Mouse (Mus musculus): Measurements from ENCODE around the gene Fndc1. TPM values are rescaled to one million over a fixed set of nuclear protein-coding genes. Genes with fewer than 3 reads are reported as not detected.
A peak's percentile ranks its signal among the peaks of the same experiment; 100 is the strongest.

Fndc1 gene
- polyA plus RNA-seq, 1 experiment, result 56.7 TPM

DNA sequence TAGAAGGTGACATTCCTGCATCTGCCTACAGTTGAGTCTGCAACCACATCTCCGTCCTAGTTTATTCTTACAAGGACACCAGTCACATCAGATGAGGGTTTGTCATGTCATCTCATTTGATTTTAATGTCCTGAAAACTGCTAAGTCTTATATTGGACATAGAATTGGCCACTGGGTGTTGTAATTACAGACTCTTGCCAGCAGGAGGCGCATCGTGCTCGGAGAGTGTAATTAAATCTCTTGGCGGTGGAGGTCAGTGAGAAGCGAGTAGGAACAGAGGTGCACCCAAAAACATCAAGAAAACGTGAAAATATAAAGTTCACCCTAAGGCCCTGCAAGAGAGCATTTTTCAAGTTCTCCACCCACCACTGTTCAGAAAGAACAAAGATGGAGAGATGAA, 37.6 kb upstream of the Fndc1 start:
- H3K27ac ChIP-seq (ENCODE audit: insufficient read depth, low read length), result no peak overlapping the region
- H3K4me3 ChIP-seq (ENCODE audit: insufficient read depth, low read length), result no peak overlapping the region
- no peaks in the 10 kb centered on the region for H3K4me1 ChIP-seq (ENCODE audit: control insufficient read depth, insufficient read depth, low read length)
- TF ChIP-seq CTCF (IDR thresholded peaks at IDR 0.05; ENCODE audit: borderline replicate concordance, insufficient read depth, low read length) (no peak), POLR2A (IDR thresholded peaks at IDR 0.05; ENCODE audit: low read depth, low read length) (no peak)

DNA sequence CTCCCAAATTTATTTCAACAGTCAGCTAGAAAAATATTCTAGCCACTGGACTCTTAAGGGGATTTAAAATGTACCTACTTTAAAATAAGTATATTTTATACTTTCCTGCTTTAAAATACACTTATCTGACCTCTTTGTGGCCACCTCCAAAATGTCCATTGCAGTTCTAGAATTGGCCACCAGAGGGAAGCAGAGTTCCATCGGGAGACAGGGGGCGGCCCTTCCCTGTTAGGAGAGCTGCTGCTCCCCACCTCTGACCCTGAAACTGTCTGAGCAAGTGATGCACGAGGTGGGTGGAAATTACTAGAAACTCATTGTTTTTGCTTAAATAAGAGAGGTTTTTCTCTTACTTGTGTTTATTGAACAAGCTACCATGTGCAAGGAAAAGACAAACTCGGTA, 36.6 kb upstream of the Fndc1 start:
- Histone ChIP-seq H3K27ac (ENCODE audit: insufficient read depth, low read length) (no peak overlapping the region), H3K4me1 (ENCODE audit: control insufficient read depth, insufficient read depth, low read length) (no peaks in the 10 kb centered on the region), H3K4me3 (ENCODE audit: insufficient read depth, low read length) (no peak overlapping the region)
- TF ChIP-seq POLR2A (IDR thresholded peaks at IDR 0.05; ENCODE audit: low read depth, low read length), result no peak
- peak; percentile 42; the same call in 1 of the 2 replicates for TF ChIP-seq CTCF (IDR thresholded peaks at IDR 0.05; ENCODE audit: borderline replicate concordance, insufficient read depth, low read length)

DNA sequence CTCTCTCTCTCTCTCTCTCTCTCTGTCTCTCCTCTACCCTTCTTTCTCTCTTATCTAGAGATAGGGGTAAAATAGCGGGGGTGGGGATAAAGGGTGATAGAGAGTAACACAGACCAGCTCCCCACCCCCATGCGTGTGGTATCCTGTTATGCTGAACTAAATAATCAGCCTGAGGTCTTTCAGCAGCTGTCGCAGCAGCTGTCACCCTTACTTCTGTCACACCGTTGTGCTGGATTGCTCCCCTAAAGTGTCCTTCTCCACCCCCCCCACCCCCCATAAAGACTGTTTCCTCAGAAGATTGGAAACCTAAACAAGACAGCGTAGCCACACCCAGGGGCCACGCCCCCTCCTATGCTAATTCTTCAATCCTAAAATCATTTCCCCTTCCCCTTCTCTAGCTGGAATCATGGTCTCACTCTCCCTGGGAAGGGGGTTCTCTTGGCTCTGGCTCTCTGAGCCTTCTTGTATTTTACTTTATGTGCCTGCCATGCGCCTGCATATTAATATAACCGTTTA, 33.8 kb upstream of the Fndc1 start:
- H3K4me3 ChIP-seq (ENCODE audit: insufficient read depth, low read length), result no peak overlapping the region
- H3K27ac ChIP-seq (ENCODE audit: insufficient read depth, low read length), result no peak overlapping the region
- no peaks in the 10 kb centered on the region for H3K4me1 ChIP-seq (ENCODE audit: control insufficient read depth, insufficient read depth, low read length)
- TF ChIP-seq POLR2A (IDR thresholded peaks at IDR 0.05; ENCODE audit: low read depth, low read length), result no peak
- TF ChIP-seq CTCF (IDR thresholded peaks at IDR 0.05; ENCODE audit: borderline replicate concordance, insufficient read depth, low read length), result no peak

DNA sequence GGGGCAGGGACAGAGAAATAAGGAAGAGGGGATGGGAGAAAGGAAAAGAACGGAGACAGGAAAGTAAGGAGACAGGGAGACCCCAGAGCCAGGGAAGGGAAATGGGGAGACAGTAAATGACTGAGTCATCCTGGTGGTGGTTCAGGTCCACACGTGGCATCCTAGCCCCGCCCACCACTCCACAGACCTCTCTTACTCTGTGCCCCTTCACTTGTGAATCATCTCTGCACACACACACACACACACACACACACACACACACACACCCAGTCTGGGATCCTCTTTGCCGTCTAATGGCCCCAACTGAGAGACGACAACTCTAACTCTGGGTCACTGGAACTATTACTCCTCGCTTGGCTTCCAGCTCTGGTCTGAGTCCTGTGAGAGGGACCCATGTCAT, 30.6 kb upstream of the Fndc1 start:
- H3K4me3 ChIP-seq (ENCODE audit: insufficient read depth, low read length), result no peak overlapping the region
- no peak overlapping the region for H3K27ac ChIP-seq (ENCODE audit: insufficient read depth, low read length)
- TF ChIP-seq CTCF (IDR thresholded peaks at IDR 0.05; ENCODE audit: borderline replicate concordance, insufficient read depth, low read length) (no peak), POLR2A (IDR thresholded peaks at IDR 0.05; ENCODE audit: low read depth, low read length) (no peak)
- H3K4me1 ChIP-seq (ENCODE audit: control insufficient read depth, insufficient read depth, low read length), result no peaks in the 10 kb centered on the region

DNA sequence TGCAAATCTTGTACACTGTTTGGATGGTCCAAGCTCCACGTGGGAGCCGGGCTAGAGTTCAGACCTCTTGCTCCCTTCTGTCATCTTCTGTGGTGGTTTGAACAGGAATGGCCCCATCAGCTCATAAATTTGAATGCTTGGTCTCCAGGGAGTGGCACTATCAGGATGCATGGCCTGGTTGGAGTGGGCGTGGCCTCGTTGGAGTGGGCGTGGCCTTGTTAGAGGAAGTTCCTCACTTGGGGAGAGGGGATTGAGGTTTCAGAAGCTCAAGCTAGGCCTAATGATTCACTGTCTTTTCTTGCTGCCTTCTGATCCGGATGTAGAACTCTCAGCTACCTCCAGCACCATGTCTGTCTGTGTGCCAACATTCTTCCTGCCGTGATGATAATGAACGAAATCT, 28.7 kb upstream of the Fndc1 start:
- TF ChIP-seq POLR2A (IDR thresholded peaks at IDR 0.05; ENCODE audit: low read depth, low read length) (no peak), CTCF (IDR thresholded peaks at IDR 0.05; ENCODE audit: borderline replicate concordance, insufficient read depth, low read length) (no peak)
- Histone ChIP-seq H3K4me1 (ENCODE audit: control insufficient read depth, insufficient read depth, low read length) (no peaks in the 10 kb centered on the region), H3K4me3 (ENCODE audit: insufficient read depth, low read length) (no peak overlapping the region), H3K27ac (ENCODE audit: insufficient read depth, low read length) (no peak overlapping the region)

DNA sequence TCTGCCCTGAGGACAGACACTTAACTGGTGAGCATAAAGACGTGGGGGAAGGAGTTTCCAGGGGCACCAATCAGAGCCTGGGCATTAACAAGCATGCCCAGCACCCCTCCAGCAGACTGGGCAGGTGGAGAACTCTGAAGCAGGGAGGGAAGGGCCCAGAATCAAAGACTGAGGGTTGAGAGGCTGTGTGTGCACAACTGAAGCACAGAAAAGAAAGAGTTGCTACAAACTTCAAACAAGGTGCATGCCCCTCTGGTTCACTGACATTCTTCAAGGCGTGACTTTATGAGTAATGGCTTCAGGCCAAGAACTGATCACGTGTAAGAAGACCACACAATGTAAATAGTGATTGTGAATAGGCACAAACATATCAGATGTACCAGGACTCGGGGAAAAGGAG, 24.9 kb upstream of the Fndc1 start:
- Histone ChIP-seq H3K4me1 (ENCODE audit: control insufficient read depth, insufficient read depth, low read length) (no peaks in the 10 kb centered on the region), H3K27ac (ENCODE audit: insufficient read depth, low read length) (no peak overlapping the region), H3K4me3 (ENCODE audit: insufficient read depth, low read length) (no peak overlapping the region)
- TF ChIP-seq CTCF (IDR thresholded peaks at IDR 0.05; ENCODE audit: borderline replicate concordance, insufficient read depth, low read length) (no peak), POLR2A (IDR thresholded peaks at IDR 0.05; ENCODE audit: low read depth, low read length) (no peak)

DNA sequence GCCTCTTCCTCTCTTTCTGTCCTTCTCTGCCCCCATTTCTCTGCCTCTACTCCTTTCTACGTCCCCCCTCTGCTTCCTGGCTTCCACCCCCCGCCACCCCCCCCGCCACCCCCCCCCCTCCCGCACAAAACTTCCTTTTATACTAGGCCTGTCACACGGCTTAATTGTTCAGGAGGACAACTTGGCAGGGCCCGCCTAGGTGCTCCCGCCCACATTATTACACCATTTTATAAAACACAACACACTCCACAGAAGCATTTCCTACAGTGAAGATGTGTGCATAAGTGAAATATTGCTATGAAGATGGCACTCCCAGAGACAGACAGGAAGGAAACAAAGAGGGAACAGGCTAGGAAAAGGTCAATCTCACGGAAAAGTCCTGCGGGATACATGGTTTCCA, 24.4 kb upstream of the Fndc1 start:
- H3K4me3 ChIP-seq (ENCODE audit: insufficient read depth, low read length), result no peak overlapping the region
- TF ChIP-seq POLR2A (IDR thresholded peaks at IDR 0.05; ENCODE audit: low read depth, low read length) (no peak), CTCF (IDR thresholded peaks at IDR 0.05; ENCODE audit: borderline replicate concordance, insufficient read depth, low read length) (no peak)
- H3K27ac ChIP-seq (ENCODE audit: insufficient read depth, low read length), result no peak overlapping the region
- no peaks in the 10 kb centered on the region for H3K4me1 ChIP-seq (ENCODE audit: control insufficient read depth, insufficient read depth, low read length)

DNA sequence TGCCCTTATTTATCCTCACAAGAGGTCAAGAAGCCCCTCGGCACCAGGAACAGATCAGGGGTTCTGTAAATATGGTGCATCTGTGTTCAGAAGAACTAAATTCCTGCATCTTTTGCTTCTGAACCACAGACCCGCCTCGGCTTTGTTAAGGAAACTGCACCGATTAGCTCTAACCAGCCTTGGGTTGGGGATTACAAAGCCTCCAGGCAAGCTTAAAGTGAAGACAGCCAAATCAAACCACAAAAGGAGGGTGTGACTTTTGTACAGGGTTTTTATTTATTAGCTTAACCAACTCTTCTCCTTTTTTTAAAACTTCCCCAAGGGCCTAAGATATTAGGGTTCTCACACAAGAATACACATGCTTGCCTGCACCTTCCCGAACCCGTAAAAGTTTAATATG, 23.1 kb upstream of the Fndc1 start:
- no peak overlapping the region for H3K4me3 ChIP-seq (ENCODE audit: insufficient read depth, low read length)
- H3K27ac ChIP-seq (ENCODE audit: insufficient read depth, low read length), result no peak overlapping the region
- H3K4me1 ChIP-seq (ENCODE audit: control insufficient read depth, insufficient read depth, low read length), result no peaks in the 10 kb centered on the region
- TF ChIP-seq POLR2A (IDR thresholded peaks at IDR 0.05; ENCODE audit: low read depth, low read length) (no peak), CTCF (IDR thresholded peaks at IDR 0.05; ENCODE audit: borderline replicate concordance, insufficient read depth, low read length) (no peak)

DNA sequence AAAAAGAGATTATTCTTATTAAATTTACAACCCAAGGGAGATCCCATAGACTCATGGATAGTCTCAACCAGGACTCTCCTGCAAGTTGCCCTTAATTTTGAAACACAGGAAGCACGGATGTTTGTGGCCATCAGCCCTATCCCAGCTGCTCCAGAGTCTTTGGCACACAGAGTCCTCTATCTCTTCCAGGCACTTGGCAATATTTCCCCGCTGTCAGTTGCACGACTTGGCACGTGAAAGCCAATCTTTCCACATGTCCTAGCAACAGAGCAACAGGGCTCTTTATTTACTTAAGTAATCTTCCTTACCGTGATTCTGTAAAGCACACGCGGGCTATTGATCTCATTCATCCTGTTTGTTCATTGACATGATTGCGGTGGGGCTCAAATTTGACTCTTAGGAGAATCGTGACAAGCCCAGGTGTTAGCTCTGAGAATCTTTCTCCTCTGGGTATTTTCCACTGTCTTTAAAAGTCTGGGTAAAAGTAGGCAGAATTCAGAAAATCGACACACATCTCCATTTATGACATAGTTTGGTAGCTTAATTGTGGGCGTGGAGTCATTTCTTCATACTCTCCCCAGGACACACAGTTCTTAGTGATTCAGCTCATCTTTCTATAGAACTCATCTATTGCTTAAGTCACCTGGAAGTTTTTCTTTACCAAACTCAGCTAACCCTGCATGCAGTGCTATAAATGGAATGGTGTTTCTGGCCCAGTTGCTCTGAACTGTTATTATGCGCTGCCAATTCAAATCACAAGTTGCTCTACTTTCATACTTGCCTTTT, 13.6 kb upstream of the Fndc1 start:
- H3K4me3 ChIP-seq (ENCODE audit: insufficient read depth, low read length), result no peak overlapping the region
- no peak for TF ChIP-seq CTCF (IDR thresholded peaks at IDR 0.05; ENCODE audit: borderline replicate concordance, insufficient read depth, low read length)
- TF ChIP-seq POLR2A (IDR thresholded peaks at IDR 0.05; ENCODE audit: low read depth, low read length), result no peak
- H3K27ac ChIP-seq (ENCODE audit: insufficient read depth, low read length), result no peak overlapping the region

DNA sequence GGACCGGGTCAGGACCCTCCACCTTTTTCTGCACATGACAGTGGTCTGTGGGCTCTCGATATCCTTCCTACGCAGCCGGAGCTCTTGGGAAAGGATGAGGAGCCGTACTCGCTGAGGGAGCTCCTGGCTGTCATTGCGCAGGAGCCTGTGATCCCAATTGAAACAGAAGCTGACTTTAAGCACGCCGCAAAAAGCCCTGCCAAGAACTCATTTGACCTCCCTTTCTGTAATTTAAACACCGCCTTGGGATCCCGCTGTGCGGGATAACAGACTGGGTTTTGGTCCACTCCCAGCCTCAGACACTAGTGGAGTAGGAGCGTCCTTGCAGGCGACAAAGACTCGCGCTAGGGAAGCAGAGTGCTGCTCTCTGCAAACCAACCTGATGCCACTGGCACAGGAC, 484 bp upstream of the Fndc1 start:
- no peak overlapping the region for H3K27ac ChIP-seq (ENCODE audit: insufficient read depth, low read length)
- TF ChIP-seq POLR2A (IDR thresholded peaks at IDR 0.05; ENCODE audit: low read depth, low read length) (no peak), CTCF (IDR thresholded peaks at IDR 0.05; ENCODE audit: borderline replicate concordance, insufficient read depth, low read length) (no peak)
- H3K4me3 ChIP-seq (ENCODE audit: insufficient read depth, low read length), result peak overlapping the region; percentile 31
- no peaks in the 10 kb centered on the region; the same call in 1 of the 2 replicates for H3K4me1 ChIP-seq (ENCODE audit: control insufficient read depth, insufficient read depth, low read length)

More for the DNA sequence above, 13.6 kb upstream of the Fndc1 start:
- no peaks in the 10 kb centered on the region for H3K4me1 ChIP-seq (ENCODE audit: control insufficient read depth, insufficient read depth, low read length)

Measured in embryonic fibroblast, embryonic 13.5 days (primary cell).